Mouse (Mus musculus) gonadal fat pad, adult 2 months (tissue): ENCODE data around the gene Bbs9. TPM values are rescaled to one million over a fixed set of nuclear protein-coding genes. Genes with fewer than 3 reads are reported as not detected.

ENCODE experiments used
- DNase-seq: peaks from one replicate; pipeline ENCODE4 v3.0.0-alpha.2; 2012; ENCODE audit warnings: low read depth
- polyA plus RNA-seq: library from polyadenylated mRNA; depleted of rRNA; stranded (reverse); fragments of >200 nt; gene quantifications from 2 replicates; pipeline ENCODE4 v1.2.3, GENCODE M21; 2012

The Bbs9 gene
- polyA plus RNA-seq, 1 experiment, result 17.6 TPM

DNA sequence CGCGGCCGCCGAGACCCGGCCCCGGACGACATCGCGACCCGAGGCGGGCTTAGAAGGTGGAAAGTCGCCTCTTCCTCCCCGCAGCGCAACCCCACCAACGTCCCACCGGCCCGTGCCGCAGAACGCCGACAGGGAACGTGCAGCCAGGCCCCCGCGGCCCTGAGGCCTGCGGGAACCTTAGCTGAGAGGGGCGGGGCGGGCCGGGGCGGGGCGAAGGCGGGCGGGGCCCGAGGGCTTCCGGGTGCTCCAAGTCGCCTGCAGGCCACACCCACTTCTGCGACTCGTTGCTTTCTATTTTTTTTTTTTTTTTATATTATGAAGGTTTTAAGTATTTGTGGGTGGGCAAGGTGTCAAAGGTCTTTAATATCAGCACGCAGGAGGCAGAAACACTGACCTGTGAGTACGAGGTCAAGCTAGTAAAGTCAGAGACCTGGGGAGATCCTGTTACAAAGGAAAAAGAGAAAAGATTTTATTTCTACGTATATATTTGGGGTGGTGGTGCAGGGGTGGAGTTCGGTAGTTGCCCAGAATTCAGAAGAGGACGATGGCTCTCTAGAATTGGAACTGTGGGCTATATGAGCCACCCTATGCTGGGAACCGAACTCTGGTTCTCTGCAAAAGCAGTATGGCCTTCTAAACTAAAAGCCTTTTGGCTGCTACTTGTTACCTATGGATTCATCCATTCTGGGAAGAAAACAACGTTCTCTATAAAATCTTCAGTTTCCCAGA lies 7.2 kb upstream of the Bbs9 start:
- DNase-seq, result no peak

- DNase-seq, result no peak
These were observed 6.6 kb upstream of the Bbs9 start for GRCm38 (mm10) chr9:22468899-22469259.

DNA sequence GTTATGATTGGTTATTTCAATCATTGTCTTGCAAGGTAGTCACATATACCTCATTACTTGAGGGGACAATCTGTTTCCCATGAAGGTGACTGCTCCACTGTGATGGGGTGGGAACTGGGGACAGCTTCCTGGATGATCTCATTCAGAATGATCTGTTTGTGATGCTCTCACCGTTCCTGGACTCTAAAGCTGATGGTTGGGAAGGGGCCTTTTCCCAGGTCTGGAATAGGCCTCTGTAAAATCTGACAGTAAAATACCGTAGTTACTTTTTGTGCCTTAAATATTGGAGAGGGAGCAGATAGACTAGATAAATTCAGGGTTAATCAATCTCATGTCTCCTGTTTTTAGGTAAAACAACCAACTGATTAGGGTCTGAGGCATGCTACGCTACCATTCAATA lies 5.9 kb upstream of the Bbs9 start, which contains the start of gene Rp9:
TSS of gene Rp9 (minus strand) at position 101 of the 400 bp plus-strand sequence.
- DNase-seq, result no peak

GRCm38 (mm10) chr9:22476265-22476664 lies 750 bp downstream of the Bbs9 start:
- no peak for DNase-seq

- DNase-seq, result no peak
These were observed 3.4 kb downstream of the Bbs9 start for GRCm38 (mm10) chr9:22478946-22479345.

GRCm38 (mm10) chr9:22483866-22484561 lies 8.5 kb downstream of the Bbs9 start:
- DNase-seq, result no peak

GRCm38 (mm10) chr9:22484562-22485308 lies 9.2 kb downstream of the Bbs9 start:
- DNase-seq, result no peak

DNA sequence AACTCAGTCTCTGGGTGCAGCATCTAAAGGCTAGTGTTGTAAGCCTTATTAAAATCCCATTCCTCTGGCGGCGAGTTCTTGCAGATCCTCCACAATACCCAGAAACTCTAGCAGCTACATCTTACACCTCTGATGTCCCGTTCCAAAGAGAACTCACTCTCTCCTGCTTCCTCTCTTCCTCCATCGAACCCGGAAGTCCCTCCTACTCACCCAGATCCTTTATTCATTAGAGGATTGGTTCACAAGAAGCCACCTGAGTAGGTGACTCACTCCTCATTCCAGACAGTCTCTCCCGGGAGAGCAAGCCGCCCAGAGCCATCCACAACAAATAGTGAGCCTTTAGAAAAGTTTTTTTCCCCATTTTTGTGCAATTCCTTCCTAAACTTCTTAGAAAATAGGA lies 10.7 kb downstream of the Bbs9 start:
- DNase-seq, result no peak

DNA sequence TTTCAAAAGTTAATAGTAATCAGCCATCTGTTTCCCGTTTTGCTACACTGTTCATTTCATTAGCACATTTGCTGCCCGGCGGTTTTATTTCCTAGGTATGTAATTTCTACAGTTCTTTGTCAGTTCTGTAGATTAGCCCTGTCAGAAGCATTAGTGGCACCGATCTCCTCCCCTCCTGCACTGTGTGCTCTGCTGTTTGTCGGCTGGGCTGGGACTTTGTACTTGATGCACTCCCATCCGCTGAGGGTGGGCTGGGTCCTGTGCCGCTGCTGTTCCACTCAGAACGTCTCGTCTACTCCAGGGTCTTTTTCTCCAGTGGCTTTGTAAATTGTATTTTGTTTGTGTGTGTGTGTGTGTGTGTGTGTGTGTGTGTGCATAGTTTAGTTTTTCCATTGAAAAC lies 13.4 kb downstream of the Bbs9 start:
- DNase-seq, result no peak

- DNase-seq, result no peak
These were observed 18.8 kb downstream of the Bbs9 start for GRCm38 (mm10) chr9:22494203-22494807.

GRCm38 (mm10) chr9:22495133-22495532 lies 19.6 kb downstream of the Bbs9 start:
- DNase-seq, result no peak

GRCm38 (mm10) chr9:22497021-22497767 lies 21.7 kb downstream of the Bbs9 start:
- DNase-seq, result no peak

DNA sequence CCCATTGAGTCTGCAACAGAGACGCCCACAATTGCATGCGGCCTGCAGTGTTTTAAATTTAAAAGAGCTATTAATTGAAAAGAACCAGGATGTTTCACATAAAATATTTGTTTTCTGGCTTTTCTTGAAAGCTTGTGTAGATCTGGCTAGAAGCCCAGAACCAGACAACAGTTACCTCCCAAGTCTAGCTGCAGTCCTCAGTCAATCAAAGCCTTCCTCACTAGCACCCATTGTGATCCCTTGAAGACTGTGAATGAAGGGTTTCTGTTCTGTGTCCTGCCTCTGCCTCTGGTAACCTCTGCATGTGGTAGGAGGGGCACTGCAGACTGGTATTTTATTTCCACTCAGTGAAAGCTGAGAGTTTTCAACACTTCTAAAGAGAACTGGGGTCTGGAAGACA lies 27.5 kb downstream of the Bbs9 start:
- no peak for DNase-seq

GRCm38 (mm10) chr9:22503581-22503980 lies 28.1 kb downstream of the Bbs9 start:
- no peak for DNase-seq

DNA sequence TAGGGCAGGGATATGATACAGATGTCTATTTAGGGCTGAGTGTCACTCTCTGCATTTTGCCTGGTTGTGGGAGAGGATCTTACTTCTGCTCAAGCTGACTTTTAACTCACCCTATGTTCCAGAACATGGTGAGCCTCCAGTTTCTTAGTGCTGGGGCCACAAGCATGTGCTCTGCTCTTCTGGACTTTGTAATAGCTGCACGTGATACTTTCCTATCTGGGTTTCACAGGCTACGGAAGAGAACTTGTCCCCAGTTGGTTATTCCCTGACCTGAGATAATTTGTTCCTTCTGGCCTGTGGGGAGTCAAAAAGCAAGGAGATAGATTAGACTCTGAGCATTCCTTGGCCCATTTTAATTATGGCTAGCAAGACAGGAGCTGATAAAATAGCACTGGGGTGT lies 30.1 kb downstream of the Bbs9 start:
- no peak for DNase-seq

GRCm38 (mm10) chr9:22515076-22515475 lies 39.6 kb downstream of the Bbs9 start:
- DNase-seq, result no peak

- no peak for DNase-seq
These were observed 43.0 kb downstream of the Bbs9 start for GRCm38 (mm10) chr9:22518394-22519041.

- no peak for DNase-seq
These were observed 47.9 kb downstream of the Bbs9 start for GRCm38 (mm10) chr9:22523460-22523859.

- DNase-seq, result no peak
These were observed 55.4 kb downstream of the Bbs9 start for GRCm38 (mm10) chr9:22530734-22531489.

- DNase-seq, result no peak
These were observed 56.6 kb downstream of the Bbs9 start for GRCm38 (mm10) chr9:22532112-22532511.
